Mouse (Mus musculus) lung, postnatal 25 days (tissue): ENCODE measurements around the gene Olfr57.
"Not testable (repeated sequence)": the region's sequence is repeated elsewhere in the genome, so short reads cannot be mapped to it uniquely, and the experiment has no call there.

Experiments
- DNase-seq: peaks from one replicate; pipeline ENCODE4 v3.0.0; 2022; ENCODE audit warnings: low spot score

Gene Olfr57

DNA sequence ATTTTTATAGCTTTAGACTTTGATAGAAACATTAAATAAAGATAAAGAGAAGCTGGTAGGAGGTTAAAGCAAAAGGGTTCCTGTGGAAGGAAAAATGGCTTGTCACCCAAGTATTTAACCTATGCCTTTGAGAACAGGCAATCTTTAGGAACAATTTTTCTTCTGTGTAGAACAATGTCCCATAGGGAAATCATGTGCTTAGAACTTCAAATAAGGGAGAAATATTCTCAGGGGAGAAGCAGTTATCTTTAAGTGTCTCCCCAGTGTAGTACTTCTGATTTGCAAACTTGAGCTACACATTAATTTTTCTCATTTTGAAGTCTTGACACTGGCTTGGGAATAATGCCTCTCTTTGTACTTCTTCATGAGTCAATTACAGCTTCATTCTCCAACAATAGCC lies at the start of gene Olfr57:
Gene Olfr57, plus strand, starts transcription at position 301 of the 400 bp plus-strand sequence.
- DNase-seq: no peak

DNA sequence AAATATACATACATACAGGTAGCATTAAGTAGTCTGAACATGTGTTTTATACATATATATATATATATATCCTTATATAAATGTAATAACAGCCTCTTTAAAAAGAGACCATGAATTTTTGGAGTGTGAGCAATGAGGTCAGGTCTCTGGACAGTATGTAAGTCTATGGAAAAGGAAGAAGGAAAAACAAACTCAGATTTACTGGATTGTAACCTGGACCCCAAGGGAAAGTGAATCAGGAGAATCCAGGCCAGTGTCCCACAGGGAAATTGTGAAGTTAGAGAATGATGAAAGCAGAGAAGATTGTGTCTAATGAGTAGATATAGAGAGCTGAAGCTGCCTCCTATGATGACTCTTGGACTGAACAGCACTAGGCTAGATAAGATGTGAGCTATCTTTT lies 47.8 kb upstream of the Olfr57 start, which contains the start of gene Olfr1352:
Gene Olfr1352, plus strand, starts transcription at position 301 of the 400 bp plus-strand sequence.
- no peak for DNase-seq

DNA sequence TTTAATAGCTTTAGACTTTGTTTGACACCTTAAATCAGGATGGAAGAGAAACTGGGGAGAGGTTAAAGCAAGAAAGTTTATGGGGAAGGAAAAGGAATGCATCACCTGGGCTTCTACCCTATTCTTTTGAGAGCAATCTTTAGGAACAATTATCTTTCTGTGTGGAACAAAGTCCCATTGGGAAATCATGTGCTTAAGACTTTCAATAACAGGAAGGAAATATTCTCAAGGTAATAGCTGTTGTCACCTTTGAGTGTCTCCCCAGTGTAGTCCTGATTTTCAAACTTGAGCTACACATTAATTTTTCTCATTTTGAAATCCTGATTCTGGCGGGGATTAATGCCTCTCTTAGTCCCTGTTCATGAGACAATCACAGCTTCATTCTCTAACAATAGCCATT lies 16.4 kb upstream of the Olfr57 start, which contains the start of gene Olfr1351:
Gene Olfr1351, plus strand, starts transcription at position 301 of the 400 bp plus-strand sequence.
- no peak for DNase-seq

DNA sequence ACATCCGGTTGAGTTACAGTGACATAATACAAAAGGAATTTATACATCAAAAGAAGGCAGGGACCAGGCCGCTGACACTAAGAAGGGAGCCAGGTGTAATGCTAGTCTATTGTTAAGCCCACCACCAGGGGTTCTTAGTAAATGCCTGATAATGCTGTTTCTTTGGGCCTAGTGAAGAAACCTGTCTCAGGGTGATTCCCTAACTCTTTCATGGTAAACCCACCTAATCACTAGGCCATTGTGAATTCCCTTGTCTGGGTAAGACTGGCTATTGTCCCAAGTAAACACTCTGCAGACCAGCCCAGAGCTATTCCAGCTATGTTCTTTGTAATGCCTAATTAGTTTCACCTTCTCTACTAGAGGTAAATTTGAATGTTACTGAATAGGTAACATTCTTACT lies 13.9 kb downstream of the Olfr57 start:
- not testable (repeated sequence) for DNase-seq

DNA sequence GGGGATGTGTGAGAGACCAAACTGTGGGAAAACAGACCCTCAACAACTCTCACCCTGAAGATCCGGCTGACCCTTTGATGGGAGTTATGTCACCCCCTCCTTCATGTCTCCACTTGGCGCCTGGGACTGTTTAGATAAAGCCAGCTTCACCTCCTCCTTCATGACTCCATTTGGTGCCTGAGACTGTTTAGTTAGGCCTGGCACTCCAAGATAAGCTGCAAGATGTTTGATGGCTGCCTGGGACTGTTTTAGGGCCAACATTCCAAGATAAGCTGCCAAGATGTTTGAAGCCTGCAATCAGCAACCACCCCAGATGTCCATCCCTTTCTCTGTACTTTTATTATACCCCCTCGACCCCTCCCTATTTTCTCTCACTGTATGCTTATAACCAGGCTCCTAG lies 28.8 kb downstream of the Olfr57 start:
- not testable (repeated sequence) for DNase-seq
